Mouse (Mus musculus) megakaryocyte-erythroid progenitor cell, adult 5 weeks (primary cell): ENCODE data around the gene Tmem38b. TPM values are rescaled to one million over a fixed set of nuclear protein-coding genes. Genes with fewer than 3 reads are reported as not detected.

ENCODE experiments used
- polyA plus RNA-seq: library from polyadenylated mRNA; stranded (reverse); fragments of >175 nt; gene quantifications from 2 replicates; pipeline ENCODE4 v1.2.3, GENCODE M21; 2012

Gene Tmem38b
- polyA plus RNA-seq, result 22.5 and 49.8 TPM in 2 replicates

GRCm38 (mm10) chr4:53825821-53826605 lies at the start of gene Tmem38b:
Gene Tmem38b (plus strand): TSS chr4:53826045.

Other genes starting within 250 kb of the Tmem38b start
- gene Fsd1l, start 194.6 kb upstream of the Tmem38b start, polyA plus RNA-seq, result 0.17 and 0.73 TPM in 2 replicates
- 0.24 and 0.38 TPM in 2 replicates for gene Fktn, start 112.0 kb upstream of the Tmem38b start, polyA plus RNA-seq
- not detected in 2 replicates for gene Tal2, start 46.3 kb upstream of the Tmem38b start, polyA plus RNA-seq